Mouse (Mus musculus): Measurements from ENCODE around the gene Tle2. TPM values are rescaled to one million over a fixed set of nuclear protein-coding genes. Genes with fewer than 3 reads are reported as not detected.

Gene Tle2
- polyA plus RNA-seq, 1 experiment from 2014 or later = 3.0 TPM

GRCm38 (mm10) chr10:81592631-81593030, 18.3 kb downstream of the Tle2 start:
- 85% methylated on average over 7 of the region's 7 CpGs for WGBS
- H3K9ac ChIP-seq (ENCODE audit: low read depth, low read length) = no peak overlapping the region
- peaks cover 2% of the 10 kb centered on the region; the same call in 1 of the 2 replicates for H3K4me1 ChIP-seq (replicated peaks; ENCODE audit: control insufficient read depth, insufficient read depth, low read length)
- no peak for TF ChIP-seq CTCF (IDR thresholded peaks at IDR 0.05; ENCODE audit: low read depth)
- no peak overlapping the region for H3K4me2 ChIP-seq (replicated peaks; ENCODE audit: low read depth)
- ATAC-seq = no peak
- H3K36me3 ChIP-seq (ENCODE audit: control insufficient read depth, insufficient read depth) = 0 out of 2 replicates have a peak, but pooled peaks cover 4% of the 10 kb centered on the region
- H3K9me3 ChIP-seq (ENCODE audit: control insufficient read depth) = no peaks in the 10 kb centered on the region
- no peak overlapping the region for H3K27ac ChIP-seq (ENCODE audit: low read depth, low read length)
- H3K4me3 ChIP-seq (ENCODE audit: low read depth, low read length) = no peak overlapping the region
- H3K27me3 ChIP-seq (replicated peaks; ENCODE audit: control insufficient read depth, insufficient read depth, low read length) = no peaks in the 10 kb centered on the region

GRCm38 (mm10) chr10:81593223-81593622, 18.9 kb downstream of the Tle2 start:
- H3K9ac ChIP-seq (ENCODE audit: low read depth, low read length) = no peak overlapping the region
- no peak overlapping the region for H3K4me3 ChIP-seq (ENCODE audit: low read depth, low read length)
- no peaks in the 10 kb centered on the region for H3K27me3 ChIP-seq (replicated peaks; ENCODE audit: control insufficient read depth, insufficient read depth, low read length)
- H3K36me3 ChIP-seq (ENCODE audit: control insufficient read depth, insufficient read depth) = no peaks in the 10 kb centered on the region
- no peaks in the 10 kb centered on the region for H3K9me3 ChIP-seq (ENCODE audit: control insufficient read depth)
- 67% methylated on average over 4 of the region's 4 CpGs for WGBS
- H3K4me1 ChIP-seq (replicated peaks; ENCODE audit: control insufficient read depth, insufficient read depth, low read length) = peaks cover 2% of the 10 kb centered on the region; the same call in 1 of the 2 replicates
- no peak overlapping the region for H3K4me2 ChIP-seq (replicated peaks; ENCODE audit: low read depth)
- H3K27ac ChIP-seq (ENCODE audit: low read depth, low read length) = no peak overlapping the region
- ATAC-seq = no peak
- TF ChIP-seq CTCF (IDR thresholded peaks at IDR 0.05; ENCODE audit: low read depth) = no peak

GRCm38 (mm10) chr10:81593935-81594334, 19.6 kb downstream of the Tle2 start:
- Histone ChIP-seq H3K4me1 (replicated peaks; ENCODE audit: control insufficient read depth, insufficient read depth, low read length) (peaks cover 2% of the 10 kb centered on the region; the same call in 1 of the 2 replicates), H3K4me2 (replicated peaks; ENCODE audit: low read depth) (no peak overlapping the region), H3K36me3 (ENCODE audit: control insufficient read depth, insufficient read depth) (no peaks in the 10 kb centered on the region), H3K9me3 (ENCODE audit: control insufficient read depth) (no peaks in the 10 kb centered on the region), H3K27ac (ENCODE audit: low read depth, low read length) (no peak overlapping the region), H3K27me3 (replicated peaks; ENCODE audit: control insufficient read depth, insufficient read depth, low read length) (no peaks in the 10 kb centered on the region), H3K9ac (ENCODE audit: low read depth, low read length) (no peak overlapping the region), H3K4me3 (ENCODE audit: low read depth, low read length) (no peak overlapping the region)
- no peak for TF ChIP-seq CTCF (IDR thresholded peaks at IDR 0.05; ENCODE audit: low read depth)
- ATAC-seq = no peak
- WGBS = 69% methylated on average over 18 of the region's 18 CpGs

- Histone ChIP-seq H3K9me3 (ENCODE audit: control insufficient read depth) (no peaks in the 10 kb centered on the region), H3K4me1 (replicated peaks; ENCODE audit: control insufficient read depth, insufficient read depth, low read length) (peaks cover 2% of the 10 kb centered on the region; the same call in 1 of the 2 replicates), H3K27me3 (replicated peaks; ENCODE audit: control insufficient read depth, insufficient read depth, low read length) (no peaks in the 10 kb centered on the region), H3K4me3 (ENCODE audit: low read depth, low read length) (no peak overlapping the region), H3K4me2 (replicated peaks; ENCODE audit: low read depth) (no peak overlapping the region), H3K27ac (ENCODE audit: low read depth, low read length) (no peak overlapping the region), H3K36me3 (ENCODE audit: control insufficient read depth, insufficient read depth) (no peaks in the 10 kb centered on the region), H3K9ac (ENCODE audit: low read depth, low read length) (no peak overlapping the region)
- WGBS = 66% methylated on average over 5 of the region's 5 CpGs
- ATAC-seq = no peak
- no peak for TF ChIP-seq CTCF (IDR thresholded peaks at IDR 0.05; ENCODE audit: low read depth)
Observed at GRCm38 (mm10) chr10:81595599-81595998, 21.2 kb downstream of the Tle2 start.

GRCm38 (mm10) chr10:81596611-81597010, 22.2 kb downstream of the Tle2 start:
- Histone ChIP-seq H3K36me3 (ENCODE audit: control insufficient read depth, insufficient read depth) (no peaks in the 10 kb centered on the region), H3K27ac (ENCODE audit: low read depth, low read length) (no peak overlapping the region), H3K9me3 (ENCODE audit: control insufficient read depth) (no peaks in the 10 kb centered on the region), H3K4me1 (replicated peaks; ENCODE audit: control insufficient read depth, insufficient read depth, low read length) (peaks cover 7% of the 10 kb centered on the region; the same call in 1 of the 2 replicates), H3K9ac (ENCODE audit: low read depth, low read length) (0 out of 2 replicates have a peak overlapping the region, but pooled peaks have one; percentile 26), H3K4me2 (replicated peaks; ENCODE audit: low read depth) (peak overlapping the region; percentile 53), H3K4me3 (ENCODE audit: low read depth, low read length) (peak overlapping the region; percentile 11; the same call in 1 of the 2 replicates), H3K27me3 (replicated peaks; ENCODE audit: control insufficient read depth, insufficient read depth, low read length) (no peaks in the 10 kb centered on the region)
- TF ChIP-seq CTCF (IDR thresholded peaks at IDR 0.05; ENCODE audit: low read depth) = no peak
- WGBS = 62% methylated on average over 10 of the region's 10 CpGs
- no peak for ATAC-seq

GRCm38 (mm10) chr10:81597137-81597950, 23.0 kb downstream of the Tle2 start:
- H3K36me3 ChIP-seq (ENCODE audit: control insufficient read depth, insufficient read depth) = no peaks in the 10 kb centered on the region
- H3K4me2 ChIP-seq (replicated peaks; ENCODE audit: low read depth) = peak overlapping the region; percentile 53
- H3K27ac ChIP-seq (ENCODE audit: low read depth, low read length) = no peak overlapping the region
- H3K9me3 ChIP-seq (ENCODE audit: control insufficient read depth) = no peaks in the 10 kb centered on the region
- no peaks in the 10 kb centered on the region for H3K27me3 ChIP-seq (replicated peaks; ENCODE audit: control insufficient read depth, insufficient read depth, low read length)
- H3K4me3 ChIP-seq (ENCODE audit: low read depth, low read length) = peak overlapping the region; percentile 11
- 11% methylated on average over 12 of the region's 12 CpGs for WGBS
- TF ChIP-seq CTCF (IDR thresholded peaks at IDR 0.05; ENCODE audit: low read depth) = no peak
- H3K4me1 ChIP-seq (replicated peaks; ENCODE audit: control insufficient read depth, insufficient read depth, low read length) = peaks cover 9% of the 10 kb centered on the region; the same call in 1 of the 2 replicates
- 0 out of 2 replicates have a peak overlapping the region, but pooled peaks have one; percentile 26 for H3K9ac ChIP-seq (ENCODE audit: low read depth, low read length)
- ATAC-seq = peak; percentile 12; the same call in 1 of the 2 replicates

Data from intestine, postnatal 0 days (tissue).